Mouse (Mus musculus): ENCODE results near the gene Ppp2r3a. TPM values are rescaled to one million over a fixed set of nuclear protein-coding genes. Genes with fewer than 3 reads are reported as not detected.

Gene Ppp2r3a
- polyA plus RNA-seq, 1 experiment from 2014 or later = 92.6 TPM

DNA sequence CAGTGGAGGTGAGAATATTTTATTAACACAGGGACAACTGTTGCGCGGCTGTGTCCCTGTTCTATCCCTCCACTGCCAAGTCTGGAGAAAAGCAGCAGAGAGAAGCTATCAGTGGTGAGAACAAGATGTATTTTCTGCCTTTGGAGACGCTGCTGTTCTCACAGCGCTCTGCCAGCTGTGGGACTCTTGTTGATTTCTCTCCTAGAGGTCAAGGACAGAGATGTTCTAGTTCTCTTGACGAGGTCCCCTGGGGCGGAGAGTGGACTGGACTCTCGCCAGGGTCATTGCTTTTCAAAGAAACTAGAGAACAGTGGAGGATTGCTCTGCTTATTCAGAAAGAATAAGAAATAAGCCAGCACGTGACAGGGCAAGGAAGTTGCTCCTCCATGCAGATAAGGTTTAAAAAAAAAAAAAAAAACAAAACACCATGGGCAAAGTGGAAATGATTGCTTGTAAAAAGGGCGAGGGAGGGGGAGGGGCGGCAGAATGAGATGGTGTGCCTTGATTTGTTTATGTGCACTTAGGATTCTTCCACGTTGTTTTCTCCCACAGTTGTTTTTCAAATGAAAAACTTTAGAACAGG lies 10.5 kb upstream of the Ppp2r3a start:
- H3K27ac ChIP-seq (ENCODE audit: low read length) = peak overlapping the region; percentile 81
- peak overlapping the region; percentile 55 for H3K4me2 ChIP-seq (ENCODE audit: low read depth, low read length)
- H3K36me3 ChIP-seq (ENCODE audit: control insufficient read depth, insufficient read depth) = no peaks in the 10 kb centered on the region
- ATAC-seq (replicated peaks; ENCODE audit: extremely low read depth, insufficient read depth, low FRiP score) = peak; percentile 37
- 23% methylated on average over 11 of the region's 11 CpGs for WGBS
- H3K9me3 ChIP-seq (replicated peaks; ENCODE audit: control insufficient read depth, low read length) = no peaks in the 10 kb centered on the region
- H3K4me3 ChIP-seq (ENCODE audit: low read length) = peak overlapping the region; percentile 26
- peak overlapping the region; percentile 41; the same call in 1 of the 2 replicates for H3K9ac ChIP-seq (ENCODE audit: low read length)
- no peaks in the 10 kb centered on the region for H3K27me3 ChIP-seq (ENCODE audit: control insufficient read depth, insufficient read depth, low read length)
- peaks cover 13% of the 10 kb centered on the region for H3K4me1 ChIP-seq (ENCODE audit: control insufficient read depth, insufficient read depth, low read length)

- Histone ChIP-seq H3K4me1 (ENCODE audit: control insufficient read depth, insufficient read depth, low read length) (peaks cover 13% of the 10 kb centered on the region), H3K36me3 (ENCODE audit: control insufficient read depth, insufficient read depth) (no peaks in the 10 kb centered on the region), H3K4me3 (ENCODE audit: low read length) (no peak overlapping the region), H3K4me2 (ENCODE audit: low read depth, low read length) (peak overlapping the region; percentile 55), H3K9ac (ENCODE audit: low read length) (no peak overlapping the region; the same call in 1 of the 2 replicates), H3K27me3 (ENCODE audit: control insufficient read depth, insufficient read depth, low read length) (no peaks in the 10 kb centered on the region), H3K27ac (ENCODE audit: low read length) (peak overlapping the region; percentile 81), H3K9me3 (replicated peaks; ENCODE audit: control insufficient read depth, low read length) (no peaks in the 10 kb centered on the region)
- 69% methylated on average over 4 of the region's 4 CpGs for whole genome bisulfite sequencing
- ATAC-seq (replicated peaks; ENCODE audit: extremely low read depth, insufficient read depth, low FRiP score) = no peak
Measured at GRCm38 (mm10) chr9:101261443-101261842, 9.8 kb upstream of the Ppp2r3a start.

DNA sequence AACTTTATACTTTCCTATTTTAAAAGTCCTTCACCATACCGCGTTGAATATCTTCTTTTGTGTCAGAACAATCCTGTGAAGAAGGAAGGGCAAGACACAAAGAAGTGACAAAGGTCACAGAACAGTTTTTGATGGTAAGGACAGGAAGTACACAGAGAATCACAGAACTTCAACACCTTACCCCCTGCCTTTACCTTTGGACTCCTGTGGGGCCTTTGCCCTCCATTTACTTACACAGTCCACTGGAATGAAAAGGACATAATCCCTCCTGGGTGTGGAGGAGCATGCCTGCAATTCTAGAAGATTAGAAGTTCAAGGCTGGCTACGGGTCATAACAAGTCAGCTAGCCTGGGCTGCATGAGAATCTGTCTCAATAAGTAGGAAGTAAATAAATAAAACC lies 1.5 kb upstream of the Ppp2r3a start:
- ATAC-seq (replicated peaks; ENCODE audit: extremely low read depth, insufficient read depth, low FRiP score) = no peak
- no peak overlapping the region for H3K4me2 ChIP-seq (ENCODE audit: low read depth, low read length)
- no peak overlapping the region for H3K27ac ChIP-seq (ENCODE audit: low read length)
- H3K9ac ChIP-seq (ENCODE audit: low read length) = no peak overlapping the region
- H3K27me3 ChIP-seq (ENCODE audit: control insufficient read depth, insufficient read depth, low read length) = no peaks in the 10 kb centered on the region
- no peaks in the 10 kb centered on the region for H3K9me3 ChIP-seq (replicated peaks; ENCODE audit: control insufficient read depth, low read length)
- H3K4me3 ChIP-seq (ENCODE audit: low read length) = no peak overlapping the region
- H3K4me1 ChIP-seq (ENCODE audit: control insufficient read depth, insufficient read depth, low read length) = peaks cover 11% of the 10 kb centered on the region
- no peaks in the 10 kb centered on the region for H3K36me3 ChIP-seq (ENCODE audit: control insufficient read depth, insufficient read depth)
- WGBS = 60% methylated on average over 3 of the region's 3 CpGs

DNA sequence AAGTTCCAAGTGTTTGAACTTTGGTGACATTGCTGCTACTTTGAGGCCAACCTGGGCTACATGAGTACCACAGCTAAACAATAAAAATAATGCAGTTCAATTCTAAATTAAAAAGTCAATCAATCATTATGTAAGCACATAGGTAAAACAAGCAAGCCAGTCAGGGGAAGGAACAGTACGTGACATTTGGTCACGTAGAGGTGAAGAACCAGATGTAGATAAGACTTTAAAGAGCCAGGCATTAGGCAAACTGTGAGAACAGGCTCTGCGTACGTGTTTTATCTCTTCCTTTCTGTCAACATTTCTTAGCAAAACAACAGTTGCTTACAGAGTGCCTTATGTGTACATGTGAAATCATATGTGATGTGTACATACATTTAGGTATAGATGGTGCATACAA lies 946 bp upstream of the Ppp2r3a start:
- Histone ChIP-seq H3K9me3 (replicated peaks; ENCODE audit: control insufficient read depth, low read length) (no peaks in the 10 kb centered on the region), H3K36me3 (ENCODE audit: control insufficient read depth, insufficient read depth) (no peaks in the 10 kb centered on the region), H3K9ac (ENCODE audit: low read length) (no peak overlapping the region), H3K27me3 (ENCODE audit: control insufficient read depth, insufficient read depth, low read length) (no peaks in the 10 kb centered on the region), H3K4me3 (ENCODE audit: low read length) (no peak overlapping the region), H3K4me1 (ENCODE audit: control insufficient read depth, insufficient read depth, low read length) (peaks cover 11% of the 10 kb centered on the region), H3K4me2 (ENCODE audit: low read depth, low read length) (no peak overlapping the region), H3K27ac (ENCODE audit: low read length) (no peak overlapping the region)
- ATAC-seq (replicated peaks; ENCODE audit: extremely low read depth, insufficient read depth, low FRiP score) = no peak
- WGBS = 29% methylated on average over 4 of the region's 4 CpGs

- Histone ChIP-seq H3K27me3 (ENCODE audit: control insufficient read depth, insufficient read depth, low read length) (no peaks in the 10 kb centered on the region), H3K9ac (ENCODE audit: low read length) (peak overlapping the region; percentile 92), H3K9me3 (replicated peaks; ENCODE audit: control insufficient read depth, low read length) (no peaks in the 10 kb centered on the region), H3K4me2 (ENCODE audit: low read depth, low read length) (peak overlapping the region; percentile 76), H3K4me1 (ENCODE audit: control insufficient read depth, insufficient read depth, low read length) (peaks cover 11% of the 10 kb centered on the region), H3K36me3 (ENCODE audit: control insufficient read depth, insufficient read depth) (no peaks in the 10 kb centered on the region), H3K4me3 (ENCODE audit: low read length) (peak overlapping the region; percentile 92), H3K27ac (ENCODE audit: low read length) (peak overlapping the region; percentile 99)
- WGBS = under 1% methylated on average over 54 of the region's 61 CpGs
- ATAC-seq (replicated peaks; ENCODE audit: extremely low read depth, insufficient read depth, low FRiP score) = peak; percentile 95
Measured at GRCm38 (mm10) chr9:101250981-101251643, 483 bp downstream of the Ppp2r3a start.

DNA sequence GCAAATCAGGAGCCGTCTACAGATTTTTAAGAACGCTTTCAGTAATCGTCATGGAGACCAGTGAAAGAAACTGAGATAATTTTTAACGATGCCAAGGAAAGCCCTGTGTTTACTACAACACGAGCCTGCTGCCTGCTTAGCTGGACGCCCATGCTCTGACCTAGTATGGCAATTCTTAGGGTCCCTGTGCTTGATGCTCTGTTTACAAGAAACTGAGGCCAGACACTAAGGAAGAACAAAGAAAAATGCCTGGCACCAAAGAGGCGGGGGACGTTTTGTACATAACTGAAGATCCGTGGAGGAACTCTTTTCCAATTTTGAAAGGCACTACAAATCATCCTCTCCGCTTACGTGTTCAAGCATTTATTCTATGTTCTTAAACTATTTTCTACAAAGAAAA lies 1.1 kb downstream of the Ppp2r3a start:
- H3K27ac ChIP-seq (ENCODE audit: low read length) = peak overlapping the region; percentile 99
- WGBS = 8% methylated on average over 11 of the region's 11 CpGs
- peak overlapping the region; percentile 92 for H3K4me3 ChIP-seq (ENCODE audit: low read length)
- peak overlapping the region; percentile 92 for H3K9ac ChIP-seq (ENCODE audit: low read length)
- H3K27me3 ChIP-seq (ENCODE audit: control insufficient read depth, insufficient read depth, low read length) = no peaks in the 10 kb centered on the region
- H3K36me3 ChIP-seq (ENCODE audit: control insufficient read depth, insufficient read depth) = no peaks in the 10 kb centered on the region
- no peaks in the 10 kb centered on the region for H3K9me3 ChIP-seq (replicated peaks; ENCODE audit: control insufficient read depth, low read length)
- peak overlapping the region; percentile 76 for H3K4me2 ChIP-seq (ENCODE audit: low read depth, low read length)
- peaks cover 11% of the 10 kb centered on the region for H3K4me1 ChIP-seq (ENCODE audit: control insufficient read depth, insufficient read depth, low read length)
- ATAC-seq (replicated peaks; ENCODE audit: extremely low read depth, insufficient read depth, low FRiP score) = no peak

- H3K36me3 ChIP-seq (ENCODE audit: control insufficient read depth, insufficient read depth) = no peaks in the 10 kb centered on the region
- peaks cover 14% of the 10 kb centered on the region for H3K4me1 ChIP-seq (ENCODE audit: control insufficient read depth, insufficient read depth, low read length)
- ATAC-seq (replicated peaks; ENCODE audit: extremely low read depth, insufficient read depth, low FRiP score) = no peak
- WGBS = 46% methylated on average over 4 of the region's 4 CpGs
- no peak overlapping the region for H3K4me3 ChIP-seq (ENCODE audit: low read length)
- no peaks in the 10 kb centered on the region for H3K27me3 ChIP-seq (ENCODE audit: control insufficient read depth, insufficient read depth, low read length)
- no peak overlapping the region for H3K27ac ChIP-seq (ENCODE audit: low read length)
- H3K9ac ChIP-seq (ENCODE audit: low read length) = no peak overlapping the region
- no peaks in the 10 kb centered on the region for H3K9me3 ChIP-seq (replicated peaks; ENCODE audit: control insufficient read depth, low read length)
- H3K4me2 ChIP-seq (ENCODE audit: low read depth, low read length) = peak overlapping the region; percentile 76; the same call in 1 of the 2 replicates
Measured at GRCm38 (mm10) chr9:101249626-101250025, 2.0 kb downstream of the Ppp2r3a start.

DNA sequence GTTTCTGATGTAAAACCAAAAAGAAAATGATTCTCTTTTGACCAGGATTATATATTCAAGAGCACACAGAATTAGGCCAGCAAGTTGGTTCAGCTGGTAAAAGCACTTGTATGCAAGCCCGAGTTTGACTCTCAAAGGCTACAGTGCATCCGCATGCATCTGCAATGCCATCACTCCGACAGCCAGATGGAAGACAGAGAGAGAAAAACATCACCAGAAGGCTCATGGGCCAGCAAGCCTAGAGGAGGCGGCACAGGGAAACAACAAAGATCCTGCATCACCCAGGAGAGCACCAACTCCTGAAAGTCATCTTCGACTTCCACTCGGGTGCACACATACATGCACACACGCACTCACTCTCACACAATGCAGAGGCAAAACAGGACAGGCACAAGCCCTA lies 4.1 kb downstream of the Ppp2r3a start:
- H3K27me3 ChIP-seq (ENCODE audit: control insufficient read depth, insufficient read depth, low read length) = no peaks in the 10 kb centered on the region
- peaks cover 21% of the 10 kb centered on the region for H3K4me1 ChIP-seq (ENCODE audit: control insufficient read depth, insufficient read depth, low read length)
- no peak overlapping the region for H3K4me2 ChIP-seq (ENCODE audit: low read depth, low read length)
- no peaks in the 10 kb centered on the region for H3K9me3 ChIP-seq (replicated peaks; ENCODE audit: control insufficient read depth, low read length)
- ATAC-seq (replicated peaks; ENCODE audit: extremely low read depth, insufficient read depth, low FRiP score) = no peak
- no peak overlapping the region for H3K4me3 ChIP-seq (ENCODE audit: low read length)
- H3K27ac ChIP-seq (ENCODE audit: low read length) = no peak overlapping the region
- WGBS = 77% methylated on average over 7 of the region's 7 CpGs
- no peak overlapping the region for H3K9ac ChIP-seq (ENCODE audit: low read length)
- H3K36me3 ChIP-seq (ENCODE audit: control insufficient read depth, insufficient read depth) = no peaks in the 10 kb centered on the region

DNA sequence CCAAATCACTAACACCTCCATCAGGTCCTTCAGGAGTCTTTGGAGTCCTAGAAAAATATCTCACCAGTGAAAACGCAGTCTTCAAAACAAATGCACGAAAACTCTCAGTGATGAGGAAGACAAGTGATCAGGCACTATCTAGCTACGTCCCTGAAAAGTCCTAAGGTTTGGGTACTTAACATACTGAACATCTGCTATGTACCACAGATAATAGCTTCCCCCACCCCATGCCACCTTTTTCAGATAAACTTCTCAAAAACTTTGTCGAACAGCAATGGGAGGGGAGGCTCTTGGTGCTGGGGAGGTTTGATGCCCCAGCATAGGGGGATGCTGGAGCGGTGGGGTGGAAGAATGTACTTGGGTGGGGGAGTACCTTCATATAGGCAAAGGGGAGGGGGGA lies 6.1 kb downstream of the Ppp2r3a start:
- 88% methylated on average over 5 of the region's 5 CpGs for WGBS
- no peaks in the 10 kb centered on the region for H3K36me3 ChIP-seq (ENCODE audit: control insufficient read depth, insufficient read depth)
- no peak for ATAC-seq (replicated peaks; ENCODE audit: extremely low read depth, insufficient read depth, low FRiP score)
- no peak overlapping the region for H3K4me3 ChIP-seq (ENCODE audit: low read length)
- H3K9me3 ChIP-seq (replicated peaks; ENCODE audit: control insufficient read depth, low read length) = no peaks in the 10 kb centered on the region
- no peak overlapping the region for H3K27ac ChIP-seq (ENCODE audit: low read length)
- H3K4me1 ChIP-seq (ENCODE audit: control insufficient read depth, insufficient read depth, low read length) = peaks cover 20% of the 10 kb centered on the region
- H3K27me3 ChIP-seq (ENCODE audit: control insufficient read depth, insufficient read depth, low read length) = no peaks in the 10 kb centered on the region
- H3K9ac ChIP-seq (ENCODE audit: low read length) = no peak overlapping the region
- no peak overlapping the region for H3K4me2 ChIP-seq (ENCODE audit: low read depth, low read length)
